Mouse (Mus musculus) gastrocnemius, postnatal 4 days (tissue): ENCODE data around the gene Gm960. TPM values are rescaled to one million over a fixed set of nuclear protein-coding genes. Genes with fewer than 3 reads are reported as not detected.

ENCODE experiments used
- DNase-seq, 2 experiments: peaks; one replicate each; pipeline ENCODE4 v3.0.0; 2021 to 2022; ENCODE audit warnings: low spot score in 2 of 2, mixed read lengths in 2 of 2
- total RNA-seq, 2 experiments: library from RNA; stranded (reverse); gene quantifications; 2 replicates each; pipeline ENCODE4 v1.2.3; 2021

Gene Gm960
- total RNA-seq, 2 experiments from 2014 or later: not detected

- no peak for DNase-seq
Observed at GRCm38 (mm10) chr19:4624406-4625178, 73.9 kb downstream of the Gm960 start.

- peak in 1 of 2 experiments; percentile 10 for DNase-seq
Observed at GRCm38 (mm10) chr19:4624006-4624405, 74.5 kb downstream of the Gm960 start.

GRCm38 (mm10) chr19:4623419-4623818, 75.0 kb downstream of the Gm960 start:
- DNase-seq: no peak

GRCm38 (mm10) chr19:4622780-4623179, 75.7 kb downstream of the Gm960 start:
- DNase-seq: no peak

GRCm38 (mm10) chr19:4620721-4621120, 77.7 kb downstream of the Gm960 start:
- DNase-seq: no peak

GRCm38 (mm10) chr19:4619461-4619860, 79.0 kb downstream of the Gm960 start:
- no peak for DNase-seq

- DNase-seq: peak in 1 of 2 experiments; percentile 42
Observed at GRCm38 (mm10) chr19:4618183-4618582, 80.3 kb downstream of the Gm960 start.

- no peak for DNase-seq
Observed at GRCm38 (mm10) chr19:4616546-4616945, 81.9 kb downstream of the Gm960 start.

GRCm38 (mm10) chr19:4615151-4616093, 83.0 kb downstream of the Gm960 start, which contains the start of gene Lrfn4:
TSS of gene Lrfn4 (minus strand) at chr19:4615667.
- DNase-seq: peak; percentile 59 to 86

GRCm38 (mm10) chr19:4614305-4615150, 83.9 kb downstream of the Gm960 start:
- DNase-seq: no peak

- no peak for DNase-seq
Observed at GRCm38 (mm10) chr19:4613464-4614304, 84.8 kb downstream of the Gm960 start.

- no peak for DNase-seq
Observed at GRCm38 (mm10) chr19:4612181-4612961, 86.1 kb downstream of the Gm960 start.

GRCm38 (mm10) chr19:4610109-4610508, 88.4 kb downstream of the Gm960 start:
- no peak for DNase-seq

GRCm38 (mm10) chr19:4608511-4608910, 90.0 kb downstream of the Gm960 start:
- no peak for DNase-seq

- DNase-seq: no peak
Observed at GRCm38 (mm10) chr19:4607406-4607805, 91.1 kb downstream of the Gm960 start.

GRCm38 (mm10) chr19:4605654-4606053, 92.8 kb downstream of the Gm960 start:
- DNase-seq: no peak

- no peak for DNase-seq
Observed at GRCm38 (mm10) chr19:4603801-4604723, 94.4 kb downstream of the Gm960 start.

GRCm38 (mm10) chr19:4602459-4602858, 96.0 kb downstream of the Gm960 start:
- no peak for DNase-seq
